Mouse (Mus musculus) C2C12 (cell line): ENCODE measurements around the gene Zfp467.

Experiments
- CEBPB ChIP-seq: IDR thresholded peaks from one replicate; pipeline ENCODE4 v1.6.1; 2011; ENCODE audit warnings: low read depth, mild to moderate bottlenecking, control low read depth, moderate library complexity
- CTCF ChIP-seq: IDR thresholded peaks from one replicate; pipeline ENCODE4 v1.5.1; 2011; ENCODE audit not compliant: control insufficient read depth, insufficient read depth, insufficient read length
- FOSL1 ChIP-seq: IDR thresholded peaks from one replicate; pipeline ENCODE4 v1.8.0; 2011; ENCODE audit warnings: mild to moderate bottlenecking, low read length; ENCODE audit not compliant: poor library complexity, insufficient read depth, severe bottlenecking
- MAX ChIP-seq: IDR thresholded peaks from one replicate; pipeline ENCODE4 v1.6.1; 2011; ENCODE audit warnings: mild to moderate bottlenecking, control low read depth
- MYOG ChIP-seq: IDR thresholded peaks from one replicate; pipeline ENCODE4 v1.6.1; 2011; ENCODE audit not compliant: control insufficient read depth, insufficient read length; ENCODE audit errors: extremely low read depth
- USF1 ChIP-seq: IDR thresholded peaks from one replicate; pipeline ENCODE4 v1.6.1; 2011; ENCODE audit warnings: low read depth, mild to moderate bottlenecking, control low read depth, moderate library complexity

DNA sequence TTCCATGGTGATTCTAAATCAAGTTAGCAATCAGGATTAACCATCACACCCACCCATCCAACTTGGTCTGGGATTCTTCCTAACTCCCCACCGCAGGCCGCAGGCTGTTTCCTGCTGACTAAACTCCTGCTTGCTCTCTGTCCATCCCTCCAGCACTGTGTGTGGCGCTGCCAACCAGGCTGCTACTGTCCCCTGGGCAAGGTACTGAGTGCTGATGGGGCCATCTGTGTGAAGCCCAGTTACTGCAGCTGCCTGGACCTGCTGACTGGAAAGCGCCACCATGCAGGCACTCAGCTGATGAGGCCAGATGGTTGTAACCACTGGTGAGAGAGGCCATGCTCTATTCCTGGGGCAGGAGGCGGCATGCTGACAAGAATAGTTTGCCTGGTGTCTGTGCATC, 36.9 kb upstream of the Zfp467 start:
- TF ChIP-seq USF1, result no peak
- no peak for TF ChIP-seq MYOG
- no peak for TF ChIP-seq CTCF
- no peak for TF ChIP-seq MAX
- TF ChIP-seq FOSL1, result no peak
- no peak for TF ChIP-seq CEBPB
